Mouse (Mus musculus): ENCODE data around the gene Brd3.

GRCm38 (mm10) chr2:27405094-27405884 lies 102.2 kb downstream of the Brd3 start:
- no peak for TF ChIP-seq CTCF (IDR thresholded peaks at IDR 0.05; ENCODE audit: control insufficient read depth, insufficient read depth, low read length)
- no peak for TF ChIP-seq POLR2A (IDR thresholded peaks at IDR 0.05; ENCODE audit: borderline replicate concordance, control insufficient read depth, low read depth, low read length)
